Mouse (Mus musculus) left cerebral cortex, adult 9 months (tissue): Measurements from ENCODE around the gene Fmo1.

Experiments used
- DNase-seq, 2 experiments: peaks; one replicate each; pipeline ENCODE4 v3.0.0; 2022; ENCODE audit warnings: low spot score in 2 of 2

Fmo1 gene

DNA sequence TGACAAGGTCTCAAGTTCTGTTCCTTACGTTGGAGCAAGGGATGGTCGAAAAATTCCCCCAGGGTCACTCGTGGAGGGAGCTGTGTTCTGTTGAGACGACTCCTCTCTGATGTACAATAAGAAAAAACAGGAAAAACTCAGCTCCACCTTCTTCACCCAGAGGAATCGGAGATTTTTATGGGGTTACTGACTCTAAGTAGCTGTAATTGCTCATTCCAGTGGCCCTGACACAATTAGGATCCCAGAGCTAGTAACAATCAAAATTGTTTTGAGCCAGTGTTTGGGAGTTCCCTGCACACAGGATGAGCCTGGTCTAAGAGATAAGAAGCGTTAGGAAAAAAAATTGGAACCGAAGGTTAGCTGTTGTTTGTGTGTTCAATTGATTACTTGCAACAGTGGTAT, at the start of gene Fmo1:
Fmo1 (minus strand) TSS at position 331 of the 402 bp plus-strand sequence.
- DNase-seq = no peak

- DNase-seq = no peak
These were observed 48.6 kb upstream of the Fmo1 start for GRCm38 (mm10) chr1:162914932-162915556.

DNA sequence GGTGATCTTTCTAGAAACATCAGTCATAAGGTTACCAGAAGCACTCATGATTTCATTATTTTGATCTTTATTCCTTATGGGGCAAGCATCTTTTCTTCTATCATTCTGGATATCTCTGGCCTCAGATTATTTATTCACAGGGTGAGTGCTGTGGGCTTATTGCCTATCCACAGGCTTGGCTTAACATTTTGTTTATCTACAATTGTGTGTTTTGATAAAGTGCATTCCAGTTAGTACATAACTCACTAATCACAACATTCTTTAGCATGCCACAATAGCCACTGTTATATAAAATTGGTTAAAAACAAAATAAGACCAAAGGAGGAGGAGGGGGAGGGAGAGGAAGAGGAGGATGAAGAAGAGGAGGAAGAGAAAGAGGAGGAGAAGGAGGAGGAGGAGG, 45.7 kb upstream of the Fmo1 start:
- DNase-seq = no peak

DNA sequence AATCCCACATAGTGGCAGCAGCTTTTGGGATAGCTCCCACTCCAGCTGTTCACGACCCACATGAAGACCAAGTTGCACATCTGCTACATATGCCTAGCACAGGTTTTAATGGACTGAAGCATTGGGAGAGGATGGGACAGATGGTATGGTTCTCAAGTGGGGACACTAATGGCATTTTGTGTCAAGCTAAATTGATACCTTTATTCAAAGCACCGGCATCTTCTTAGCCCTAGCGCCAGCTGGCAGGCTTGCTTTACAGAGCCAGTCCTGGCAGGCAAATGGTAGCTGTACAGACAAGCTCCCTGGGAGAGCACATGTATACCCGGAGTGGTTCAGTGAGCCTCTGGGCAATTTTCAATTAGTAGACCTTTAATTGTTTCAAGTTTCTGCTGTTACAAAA, 35.5 kb upstream of the Fmo1 start:
- DNase-seq = no peak

GRCm38 (mm10) chr1:162897838-162898811, 31.7 kb upstream of the Fmo1 start, which contains the start of gene Fmo2:
Gene Fmo2 (minus strand): TSS chr1:162898726.
- DNase-seq = no peak

DNA sequence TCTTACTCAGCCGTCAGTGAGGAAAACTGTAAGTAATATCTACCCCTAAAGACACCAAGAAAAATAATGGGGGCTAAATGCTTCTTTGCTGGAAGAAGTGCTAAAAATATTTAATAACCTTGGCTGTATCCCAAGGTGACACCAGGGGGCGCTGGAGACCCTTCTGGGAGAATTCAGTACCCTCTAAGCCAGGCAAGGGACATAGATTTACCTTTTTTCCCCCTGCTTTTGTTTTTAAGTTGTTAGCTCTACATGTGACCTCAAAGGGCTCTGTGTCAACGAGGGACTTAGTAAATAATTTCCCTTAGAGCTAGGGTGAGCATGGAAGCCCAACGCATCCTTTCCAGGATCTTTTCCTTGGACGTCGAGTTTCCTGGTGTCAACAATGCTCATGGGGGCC, 29.5 kb upstream of the Fmo1 start:
- peak in 1 of 2 experiments; percentile 57 for DNase-seq

- DNase-seq = no peak
These were observed 26.6 kb upstream of the Fmo1 start for GRCm38 (mm10) chr1:162893014-162893413.

- DNase-seq = no peak
These were observed 25.6 kb upstream of the Fmo1 start for GRCm38 (mm10) chr1:162891980-162892451.

GRCm38 (mm10) chr1:162888646-162889045, 22.2 kb upstream of the Fmo1 start:
- no peak for DNase-seq

DNA sequence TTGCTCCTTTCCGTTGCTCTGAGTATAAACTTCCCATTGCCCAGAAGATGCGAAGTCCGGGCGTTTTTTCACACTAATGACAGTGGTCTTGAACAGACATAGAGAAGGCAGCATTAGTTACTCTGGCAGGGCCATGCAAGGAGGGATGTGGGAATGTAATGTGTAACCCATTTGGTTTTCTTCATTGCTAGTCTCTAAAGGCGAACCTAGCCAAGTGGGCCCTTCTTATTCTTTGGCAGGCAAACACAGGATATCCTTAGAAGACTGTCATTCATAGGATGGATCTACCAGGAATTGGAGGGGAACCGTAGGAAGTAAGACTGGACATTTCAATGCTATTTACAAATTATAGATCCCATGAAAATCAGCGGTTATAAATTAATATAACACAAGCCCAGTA, 21.2 kb upstream of the Fmo1 start:
- no peak for DNase-seq

DNA sequence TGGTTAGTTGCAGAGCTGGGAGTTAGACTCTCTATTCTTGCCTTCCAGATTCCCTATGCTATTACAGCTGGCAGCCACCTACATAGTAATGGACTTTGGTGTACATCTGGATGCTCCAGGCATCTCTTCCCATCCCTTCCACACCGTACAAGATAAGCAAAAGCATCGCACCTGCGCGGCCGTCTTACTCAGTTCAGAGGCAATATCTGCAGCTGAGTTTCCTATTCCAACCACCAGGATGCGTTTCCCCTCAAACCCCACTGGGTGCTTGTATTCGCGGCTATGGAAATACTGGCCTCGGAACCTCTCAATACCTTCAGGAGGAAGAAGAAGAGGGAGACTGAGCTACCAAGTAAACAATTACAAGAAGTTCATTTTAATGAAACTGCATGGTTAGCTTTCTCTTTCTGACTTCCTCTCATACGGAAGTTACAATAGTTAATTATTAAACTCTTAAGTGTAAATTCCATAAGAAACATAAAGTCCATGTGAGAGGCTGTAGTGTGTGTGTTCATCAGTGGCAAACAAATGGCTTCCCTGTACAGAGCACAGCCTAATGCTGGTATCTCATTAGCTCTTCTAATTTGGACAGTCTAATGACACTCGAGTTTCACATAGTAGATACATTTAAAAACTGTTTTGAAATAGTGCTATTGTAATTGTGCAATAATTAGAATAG, 19.9 kb upstream of the Fmo1 start:
- no peak for DNase-seq

DNA sequence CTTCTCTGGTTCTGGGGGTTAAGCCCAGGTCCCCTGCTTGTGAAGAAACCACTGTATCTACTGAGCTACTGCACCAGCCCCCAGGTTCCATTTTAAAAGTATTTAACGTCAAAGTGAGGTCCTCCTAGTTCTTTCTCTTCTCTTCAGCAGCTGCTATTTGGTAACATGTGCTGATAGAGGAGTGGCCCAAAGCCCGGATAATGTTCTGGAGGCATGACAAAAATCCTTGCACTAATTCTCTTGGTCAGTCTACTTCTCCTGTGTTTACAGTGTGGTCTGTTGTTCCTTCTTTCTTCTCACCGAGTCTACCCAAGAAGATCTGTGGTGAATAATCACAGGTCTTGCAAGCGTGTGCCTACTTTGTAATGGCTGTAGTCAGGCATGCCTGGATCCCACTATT, 16.3 kb upstream of the Fmo1 start:
- DNase-seq = no peak

- DNase-seq = peak in 1 of 2 experiments; percentile 32
These were observed 13.4 kb upstream of the Fmo1 start for GRCm38 (mm10) chr1:162879595-162880369.

- no peak for DNase-seq
These were observed 8.7 kb upstream of the Fmo1 start for GRCm38 (mm10) chr1:162875091-162875490.

- DNase-seq = no peak
These were observed 5.4 kb upstream of the Fmo1 start for GRCm38 (mm10) chr1:162871701-162872311.

DNA sequence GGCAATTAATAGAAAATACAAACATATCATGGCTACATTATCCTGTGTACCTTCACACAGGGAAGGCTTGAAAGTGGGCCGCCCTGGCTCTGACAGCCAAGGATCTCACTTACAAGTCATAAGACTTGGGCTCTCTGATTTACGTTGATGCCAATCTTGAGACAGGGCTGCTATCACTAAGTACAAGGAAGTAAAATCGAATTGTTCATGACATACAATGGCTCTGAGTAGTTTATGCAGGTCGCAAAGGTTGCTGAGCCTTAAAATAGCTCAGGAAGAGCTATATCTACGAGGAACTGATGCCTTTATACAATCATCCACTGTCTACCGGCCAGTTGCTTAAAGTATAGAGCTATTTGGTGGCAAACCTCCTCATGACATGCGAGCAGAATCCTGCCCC, 4.6 kb upstream of the Fmo1 start:
- no peak for DNase-seq

- no peak for DNase-seq
These were observed 986 bp upstream of the Fmo1 start for GRCm38 (mm10) chr1:162867396-162867795.

DNA sequence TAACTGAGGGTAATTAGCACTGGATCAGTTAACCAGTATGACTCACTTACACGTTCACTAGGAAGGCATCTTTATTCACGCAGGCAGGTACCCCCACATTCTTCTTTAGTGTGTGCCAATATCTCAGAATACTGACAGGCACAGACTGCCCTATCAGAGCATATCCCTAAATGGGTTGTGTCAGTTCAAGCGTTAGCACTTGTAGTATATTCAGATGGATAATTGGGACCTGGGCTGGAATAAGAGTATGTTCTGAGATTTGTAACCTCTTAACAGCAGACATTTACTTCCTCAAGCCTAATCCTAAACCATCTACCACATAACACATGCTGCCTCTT, 948 bp downstream of the Fmo1 start:
- no peak for DNase-seq

GRCm38 (mm10) chr1:162864816-162865492, 1.5 kb downstream of the Fmo1 start:
- DNase-seq = no peak

DNA sequence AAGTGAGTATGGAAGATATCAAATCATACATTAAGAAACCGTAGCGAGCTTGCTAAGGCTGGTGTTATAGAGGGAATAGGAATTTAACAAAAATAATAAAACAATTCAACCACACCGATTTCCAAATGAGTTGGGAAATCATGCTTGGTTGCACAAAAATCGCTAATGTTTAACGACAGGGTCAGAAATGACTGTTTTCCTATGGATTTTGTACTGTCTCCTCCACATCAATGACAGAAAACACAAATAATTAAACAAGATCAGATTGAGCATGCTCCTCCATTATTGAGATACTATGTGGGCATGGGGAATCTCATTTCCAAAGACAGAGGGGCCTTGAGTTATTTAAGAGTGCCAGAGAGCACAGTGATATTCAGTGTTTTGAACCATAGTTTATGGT, 2.1 kb downstream of the Fmo1 start:
- no peak for DNase-seq

GRCm38 (mm10) chr1:162863579-162863978, 2.8 kb downstream of the Fmo1 start:
- DNase-seq = no peak
